Mouse (Mus musculus) intestine, postnatal 0 days (tissue): ENCODE measurements around the gene Arhgap22. TPM values are rescaled to one million over a fixed set of nuclear protein-coding genes. Genes with fewer than 3 reads are reported as not detected.

Source experiments
- ATAC-seq: fragments of 200-750 bp; cut with Nextera tagmentation; 2 replicates; pipeline ENCODE4 v1.8.0; 2017; ENCODE audit warnings: mild to moderate bottlenecking, moderate TSS enrichment, moderate library complexity
- H3K27ac ChIP-seq: fragments of 300-500 bp; sonication (generic); 2 replicates; pipeline ENCODE4 v1.5.1; 2014; ENCODE audit warnings: mild to moderate bottlenecking, low read depth, low read length, moderate library complexity
- H3K27me3 ChIP-seq: fragments of 300-500 bp; sonication (generic); replicated peaks from 2 replicates; pipeline ENCODE4 v1.6.1; 2014; ENCODE audit warnings: low read length, mixed read lengths; ENCODE audit not compliant: control insufficient read depth, insufficient read depth
- H3K36me3 ChIP-seq: fragments of 300-500 bp; sonication (generic); 2 replicates; pipeline ENCODE4 v1.6.1; 2014; ENCODE audit warnings: mild to moderate bottlenecking, moderate library complexity; ENCODE audit not compliant: control insufficient read depth, insufficient read depth
- H3K4me1 ChIP-seq: fragments of 300-500 bp; sonication (generic); replicated peaks from 2 replicates; pipeline ENCODE4 v1.6.1; 2014; ENCODE audit warnings: antibody characterized with exemption, low read length, mixed read lengths; ENCODE audit not compliant: control insufficient read depth, insufficient read depth
- H3K4me2 ChIP-seq: fragments of 300-500 bp; sonication (generic); replicated peaks from 2 replicates; pipeline ENCODE4 v1.6.1; 2014; ENCODE audit warnings: low read depth, mild to moderate bottlenecking, moderate library complexity
- H3K4me3 ChIP-seq: fragments of 300-500 bp; sonication (generic); 2 replicates; pipeline ENCODE4 v1.5.1; 2014; ENCODE audit warnings: low read depth, low read length
- H3K9ac ChIP-seq: fragments of 300-500 bp; sonication (generic); 2 replicates; pipeline ENCODE4 v1.6.1; 2014; ENCODE audit warnings: mild to moderate bottlenecking, low read depth, low read length
- H3K9me3 ChIP-seq: fragments of 300-500 bp; sonication (generic); 2 replicates; pipeline ENCODE4 v1.6.1; 2016; ENCODE audit warnings: mixed run types; ENCODE audit not compliant: control insufficient read depth
- CTCF ChIP-seq: sonication (generic); IDR thresholded peaks from 2 replicates; pipeline ENCODE4 v1.5.1; 2016; ENCODE audit warnings: low read depth, mild to moderate bottlenecking, control low read depth, antibody characterized with exemption, moderate library complexity
- WGBS: fragments of 180-500 bp; shearing (Covaris S2); extraction: QIAGEN DNeasy Blood & Tissue Kit; methylation state at CpG from one replicate; pipeline ENCODE4 v1.1.7; 2014; 5-methylcytosine and 5-hydroxymethylcytosine counted together
- polyA plus RNA-seq: library from polyadenylated mRNA; unstranded; fragments of >200 nt; fragmentation: Nextera tagmentation; extraction: Ambion mirVana; gene quantifications from 2 replicates; pipeline ENCODE4 v1.2.1, GENCODE M21; 2015

The Arhgap22 gene
- polyA plus RNA-seq, 1 experiment from 2014 or later = 1.9 TPM

- no peak for TF ChIP-seq CTCF
- WGBS = 83% methylated on average over 19 of the region's 19 CpGs
- no peaks in the 10 kb centered on the region for H3K9me3 ChIP-seq
- H3K4me2 ChIP-seq = no peak overlapping the region
- 0 out of 2 replicates have a peak, but pooled peaks cover 3% of the 10 kb centered on the region for H3K4me1 ChIP-seq
- H3K4me3 ChIP-seq = no peak overlapping the region
- H3K27ac ChIP-seq = no peak overlapping the region
- no peaks in the 10 kb centered on the region for H3K36me3 ChIP-seq
- ATAC-seq = no peak
- H3K9ac ChIP-seq = no peak overlapping the region
- no peaks in the 10 kb centered on the region for H3K27me3 ChIP-seq
Measured at GRCm38 (mm10) chr14:33216343-33217208, 2.8 kb downstream of the Arhgap22 start.

GRCm38 (mm10) chr14:33225235-33225634 lies 11.4 kb downstream of the Arhgap22 start:
- TF ChIP-seq CTCF = no peak
- Histone ChIP-seq H3K27me3 (no peaks in the 10 kb centered on the region), H3K27ac (no peak overlapping the region), H3K9ac (no peak overlapping the region), H3K4me1 (no peaks in the 10 kb centered on the region), H3K36me3 (no peaks in the 10 kb centered on the region), H3K4me3 (no peak overlapping the region), H3K9me3 (no peaks in the 10 kb centered on the region), H3K4me2 (no peak overlapping the region)
- 91% methylated on average over 4 of the region's 4 CpGs for WGBS
- ATAC-seq = no peak

- 78% methylated on average over 4 of the region's 4 CpGs for WGBS
- Histone ChIP-seq H3K36me3 (no peaks in the 10 kb centered on the region), H3K9ac (no peak overlapping the region), H3K4me2 (no peak overlapping the region), H3K9me3 (no peaks in the 10 kb centered on the region), H3K4me3 (no peak overlapping the region), H3K4me1 (no peaks in the 10 kb centered on the region), H3K27ac (no peak overlapping the region), H3K27me3 (no peaks in the 10 kb centered on the region)
- TF ChIP-seq CTCF = no peak
- no peak for ATAC-seq
Measured at GRCm38 (mm10) chr14:33230672-33231071, 16.8 kb downstream of the Arhgap22 start.

- Histone ChIP-seq H3K36me3 (no peaks in the 10 kb centered on the region), H3K4me3 (no peak overlapping the region), H3K27me3 (no peaks in the 10 kb centered on the region), H3K9me3 (no peaks in the 10 kb centered on the region), H3K27ac (no peak overlapping the region), H3K4me2 (no peak overlapping the region), H3K9ac (no peak overlapping the region), H3K4me1 (no peaks in the 10 kb centered on the region)
- WGBS = 82% methylated on average over 3 of the region's 3 CpGs
- no peak for ATAC-seq
- TF ChIP-seq CTCF = no peak
Measured at GRCm38 (mm10) chr14:33231311-33231710, 17.5 kb downstream of the Arhgap22 start.

- no peaks in the 10 kb centered on the region for H3K4me1 ChIP-seq
- no peak overlapping the region for H3K4me3 ChIP-seq
- no peak overlapping the region for H3K27ac ChIP-seq
- H3K4me2 ChIP-seq = no peak overlapping the region
- no peaks in the 10 kb centered on the region for H3K36me3 ChIP-seq
- 65% methylated on average over 5 of the region's 5 CpGs for WGBS
- no peak for TF ChIP-seq CTCF
- no peaks in the 10 kb centered on the region for H3K9me3 ChIP-seq
- no peak for ATAC-seq
- no peak overlapping the region for H3K9ac ChIP-seq
- H3K27me3 ChIP-seq = no peaks in the 10 kb centered on the region
Measured at GRCm38 (mm10) chr14:33232048-33232447, 18.2 kb downstream of the Arhgap22 start.

- Histone ChIP-seq H3K4me3 (no peak overlapping the region), H3K27ac (no peak overlapping the region), H3K4me2 (no peak overlapping the region), H3K9me3 (no peaks in the 10 kb centered on the region), H3K9ac (no peak overlapping the region), H3K27me3 (no peaks in the 10 kb centered on the region), H3K36me3 (no peaks in the 10 kb centered on the region), H3K4me1 (no peaks in the 10 kb centered on the region)
- 84% methylated on average over 6 of the region's 6 CpGs for WGBS
- no peak for ATAC-seq
- no peak for TF ChIP-seq CTCF
Measured at GRCm38 (mm10) chr14:33235661-33236060, 21.8 kb downstream of the Arhgap22 start.
